Mouse (Mus musculus): ENCODE results near the gene Igsf3. TPM values are rescaled to one million over a fixed set of nuclear protein-coding genes. Genes with fewer than 3 reads are reported as not detected.

Gene Igsf3
- polyA plus RNA-seq, 1 experiment from 2014 or later: 35.7 TPM

GRCm38 (mm10) chr3:101372345-101372980, 4.4 kb upstream of the Igsf3 start:
- DNase-seq (ENCODE audit: low spot score): peak; percentile 79

GRCm38 (mm10) chr3:101377256-101378024, 557 bp downstream of the Igsf3 start:
- peak; percentile 34 for DNase-seq (ENCODE audit: low spot score)

- DNase-seq (ENCODE audit: low spot score): no peak
Measured at GRCm38 (mm10) chr3:101378102-101378501, 1.2 kb downstream of the Igsf3 start.

DNA sequence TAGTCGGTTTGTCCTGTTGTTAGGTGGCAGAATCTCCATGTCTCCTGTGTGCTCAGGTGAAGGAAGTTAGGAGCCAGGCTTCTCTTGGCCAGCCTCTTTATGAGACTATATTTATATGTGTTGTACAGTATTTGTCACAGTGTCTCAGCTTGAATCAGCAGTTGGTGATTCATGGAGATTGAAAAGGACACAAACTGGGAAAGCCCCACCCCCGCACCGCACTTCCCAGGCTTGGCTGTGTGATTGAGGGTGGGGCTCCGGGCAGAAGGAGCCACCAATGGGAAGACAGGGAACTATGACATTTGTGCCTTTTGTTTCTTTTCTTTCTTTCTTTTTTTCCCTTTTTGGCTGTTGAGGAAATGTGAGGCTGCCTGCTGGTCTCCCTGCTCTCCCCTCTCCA, 2.9 kb downstream of the Igsf3 start:
- no peak for DNase-seq (ENCODE audit: low spot score)

DNA sequence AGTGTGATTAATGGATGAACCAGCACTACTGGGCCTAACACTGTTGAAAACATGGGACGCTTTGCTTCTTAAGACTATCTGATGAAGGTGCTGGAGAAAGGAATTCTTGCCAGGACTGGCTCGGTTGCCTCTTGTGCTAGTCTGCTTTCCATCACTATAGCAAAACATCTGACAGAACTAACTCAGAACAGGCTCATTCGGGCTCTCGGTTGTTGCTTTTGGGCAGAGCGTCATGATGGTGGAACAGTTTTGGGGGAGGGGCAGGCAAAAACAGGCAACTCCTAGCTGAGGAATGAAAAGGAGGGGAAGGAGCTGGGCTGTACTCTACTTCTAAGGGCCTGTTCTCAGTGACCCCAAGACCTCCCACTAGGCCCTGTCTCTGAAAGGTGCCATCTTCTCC, 4.8 kb downstream of the Igsf3 start:
- no peak for DNase-seq (ENCODE audit: low spot score)

DNA sequence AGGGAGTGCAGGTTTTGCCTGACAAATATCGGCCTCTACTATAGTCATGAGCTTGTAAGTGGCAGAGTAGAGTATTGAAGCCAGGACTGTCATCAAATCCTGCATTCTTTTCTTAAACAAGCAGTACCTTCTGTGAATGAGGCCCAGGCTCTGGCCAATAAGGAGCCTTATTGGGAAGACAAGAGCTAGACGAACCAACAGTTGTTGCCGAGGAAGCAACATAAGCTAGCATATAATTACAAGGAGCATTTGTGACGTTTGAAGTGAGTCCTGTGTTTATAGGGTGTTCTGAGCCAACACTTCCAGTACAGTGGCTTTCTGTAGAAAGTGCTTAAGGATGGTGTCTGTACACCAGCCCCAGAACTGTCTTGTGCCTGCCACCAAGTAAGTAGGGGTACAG, 5.9 kb downstream of the Igsf3 start:
- no peak for DNase-seq (ENCODE audit: low spot score)

DNA sequence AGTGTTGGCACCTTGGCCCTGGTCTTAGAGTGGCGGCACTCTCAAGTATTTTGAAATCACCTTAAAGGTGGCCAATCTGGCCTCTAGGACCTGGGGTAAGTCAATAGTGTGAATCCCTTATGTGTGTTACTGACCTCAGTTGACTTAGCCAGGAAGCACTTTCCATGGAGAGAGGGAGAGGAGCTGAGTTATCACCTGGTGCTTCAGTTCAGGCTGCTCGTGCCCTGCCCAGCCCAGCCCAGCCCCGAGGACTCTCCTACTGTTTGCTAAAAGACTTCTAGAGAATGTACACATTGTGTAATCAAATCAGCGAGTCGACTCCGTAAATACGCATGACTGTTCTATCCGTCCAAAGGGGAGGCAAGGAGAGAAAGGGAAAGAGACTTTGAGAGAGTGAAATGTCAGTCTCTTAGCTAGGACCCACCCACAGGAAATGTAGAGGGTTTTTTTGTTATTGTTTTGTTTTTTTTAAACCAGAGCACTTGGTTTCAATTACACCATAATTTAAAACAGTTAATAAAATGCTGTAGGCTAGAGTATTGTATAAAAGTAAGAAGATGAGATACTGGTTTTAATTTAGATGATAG, 9.6 kb downstream of the Igsf3 start:
- DNase-seq (ENCODE audit: low spot score): no peak

- no peak for DNase-seq (ENCODE audit: low spot score)
Measured at GRCm38 (mm10) chr3:101387849-101388248, 11.0 kb downstream of the Igsf3 start.

DNA sequence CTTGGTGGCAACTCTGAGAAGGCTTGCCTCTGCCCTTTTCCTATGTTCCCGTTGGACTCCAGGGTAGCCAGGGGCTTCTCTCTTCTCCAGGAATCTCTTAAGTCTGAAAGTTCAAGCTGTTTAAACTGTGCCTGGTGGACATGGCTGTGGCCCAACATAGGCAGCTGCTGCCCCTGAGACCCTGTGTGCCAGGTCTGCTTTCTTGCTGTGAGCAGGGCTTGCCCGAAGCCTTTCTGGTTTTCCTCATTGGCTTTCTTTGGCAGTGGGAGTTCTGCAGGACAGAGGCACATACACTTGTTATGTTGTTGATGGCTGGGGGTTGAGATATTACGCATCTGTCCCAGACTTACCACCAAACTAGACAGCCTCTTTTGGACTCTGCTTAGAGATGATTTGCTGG, 12.7 kb downstream of the Igsf3 start:
- DNase-seq (ENCODE audit: low spot score): no peak

DNA sequence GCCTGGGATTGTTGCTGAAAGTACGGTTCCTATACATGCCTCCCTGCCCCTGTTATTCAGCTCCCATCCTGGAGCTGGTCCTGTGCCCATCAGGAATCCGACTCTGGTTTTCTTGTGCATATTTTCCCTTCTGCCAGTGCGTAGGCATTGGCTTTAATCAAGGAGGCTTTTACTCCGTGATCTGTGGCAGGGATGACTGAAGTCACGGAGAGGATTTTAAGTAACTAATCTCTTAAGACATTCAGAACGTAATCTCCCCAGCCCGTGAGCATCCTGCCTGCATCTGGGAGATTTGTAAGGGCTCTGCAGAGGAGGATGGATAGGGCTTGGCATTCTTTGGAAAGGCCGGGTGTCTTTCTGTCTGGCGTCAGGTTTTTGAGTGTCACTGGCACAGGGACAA, 13.6 kb downstream of the Igsf3 start:
- no peak for DNase-seq (ENCODE audit: low spot score)

DNA sequence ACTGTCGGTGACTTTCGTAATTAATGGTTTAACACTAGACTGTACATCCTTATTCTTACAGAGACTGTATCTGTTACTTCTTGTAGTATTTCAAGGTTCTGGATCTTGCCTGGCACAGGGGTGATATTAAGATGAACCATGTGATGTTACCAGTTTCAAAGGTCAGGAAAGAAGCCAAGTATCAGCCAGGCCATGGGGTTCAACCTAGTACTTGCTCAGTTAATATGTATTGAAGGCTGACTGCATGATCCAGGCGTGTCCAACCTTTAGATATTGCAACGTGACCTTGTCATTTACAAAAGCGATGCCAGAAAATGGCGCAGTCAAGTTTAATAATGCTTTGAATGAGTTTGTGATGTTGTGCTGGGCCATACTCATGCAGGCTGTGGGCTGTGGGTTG, 15.1 kb downstream of the Igsf3 start:
- DNase-seq (ENCODE audit: low spot score): no peak

DNA sequence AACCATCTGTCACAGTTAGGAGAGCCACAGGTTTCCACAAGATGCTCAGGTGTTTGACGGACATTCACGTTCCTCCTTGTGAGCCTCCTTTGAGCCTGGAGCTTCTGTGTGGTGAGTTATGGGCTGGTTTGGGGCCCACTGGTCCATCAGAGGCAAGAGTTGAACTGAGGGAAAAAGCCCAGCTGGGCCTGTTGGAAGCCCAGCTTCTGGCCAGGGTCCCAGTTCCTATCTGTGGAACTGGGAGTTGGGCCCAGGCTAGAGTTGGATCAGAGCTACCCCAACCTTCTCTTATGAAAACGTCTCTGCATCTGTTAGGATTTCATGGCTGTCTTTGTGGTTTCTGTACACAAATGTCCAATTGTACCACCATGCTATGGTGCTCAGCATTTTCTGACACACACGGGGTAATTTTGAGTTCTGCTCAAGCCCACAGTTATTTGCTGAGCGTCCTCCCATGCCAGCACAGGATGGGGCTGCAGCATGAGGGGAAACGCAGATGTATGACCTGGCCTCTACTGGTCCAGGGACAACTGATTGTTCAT, 16.3 kb downstream of the Igsf3 start:
- DNase-seq (ENCODE audit: low spot score): no peak

GRCm38 (mm10) chr3:101393659-101394539, 17.0 kb downstream of the Igsf3 start:
- DNase-seq (ENCODE audit: low spot score): no peak

DNA sequence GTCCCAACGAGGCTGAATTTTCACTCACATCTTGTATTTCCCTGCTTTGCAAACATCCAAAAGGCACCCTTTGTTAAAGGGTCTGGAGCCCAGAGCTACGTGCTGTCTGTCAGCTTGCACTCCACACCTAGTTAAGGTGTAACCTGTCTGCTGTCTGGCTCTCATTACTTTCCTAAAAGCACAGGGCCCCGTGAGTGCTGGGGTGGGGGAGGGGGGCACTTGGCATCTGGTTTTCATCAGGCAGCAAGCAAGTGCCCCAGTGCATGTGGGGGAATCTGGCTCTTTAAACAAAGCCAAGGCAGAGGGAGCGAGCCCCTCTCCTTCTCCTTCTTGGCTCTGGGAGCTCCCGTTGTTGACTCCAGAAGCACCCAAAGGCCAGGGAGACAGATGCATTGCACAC, 18.5 kb downstream of the Igsf3 start:
- DNase-seq (ENCODE audit: low spot score): no peak

DNA sequence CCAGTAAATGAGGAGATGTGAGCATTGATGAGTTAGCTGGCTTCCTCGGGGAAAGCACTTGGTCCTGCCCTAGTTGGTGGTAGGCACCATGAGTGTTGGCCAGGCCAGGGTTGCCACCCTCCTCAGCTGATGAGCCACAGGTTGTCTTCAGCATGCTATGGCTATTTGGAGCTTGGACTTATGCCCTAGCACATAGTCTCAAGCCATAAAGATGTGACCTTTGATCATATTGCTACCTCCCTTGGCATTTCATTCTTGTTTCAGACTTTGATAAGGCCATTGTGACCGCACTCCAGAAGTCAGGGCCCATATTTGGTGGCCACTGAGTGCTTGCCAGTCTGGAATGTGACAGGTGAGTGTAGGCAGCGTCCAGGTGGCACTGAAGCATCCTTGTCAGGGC, 19.2 kb downstream of the Igsf3 start:
- DNase-seq (ENCODE audit: low spot score): no peak

DNA sequence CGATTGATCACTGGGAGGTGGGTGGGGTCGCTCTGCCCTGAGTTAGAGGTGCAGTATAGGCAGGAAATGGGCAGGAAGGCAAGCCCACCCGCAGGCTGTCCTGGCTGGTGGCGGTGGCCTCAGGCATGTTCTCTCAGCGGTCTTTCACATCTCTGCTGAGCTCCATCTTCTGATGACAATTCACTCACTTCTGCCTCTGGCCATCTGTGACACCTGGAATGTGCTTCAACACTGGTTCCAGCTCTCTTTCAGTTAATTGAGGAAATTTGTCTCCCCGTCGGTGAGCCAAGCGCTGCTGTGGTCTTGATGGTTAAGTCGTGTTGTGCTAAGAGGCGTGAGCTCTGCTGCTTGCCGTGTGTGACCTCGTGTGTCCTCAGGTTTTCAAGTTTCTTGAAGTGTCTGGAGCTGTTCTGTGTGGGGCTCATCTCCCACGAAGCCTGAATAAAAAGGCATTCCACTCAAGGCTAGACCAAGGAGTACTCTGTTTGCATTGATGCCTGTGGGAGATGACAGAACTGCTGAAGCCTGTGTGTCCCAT, 19.9 kb downstream of the Igsf3 start:
- no peak for DNase-seq (ENCODE audit: low spot score)

DNA sequence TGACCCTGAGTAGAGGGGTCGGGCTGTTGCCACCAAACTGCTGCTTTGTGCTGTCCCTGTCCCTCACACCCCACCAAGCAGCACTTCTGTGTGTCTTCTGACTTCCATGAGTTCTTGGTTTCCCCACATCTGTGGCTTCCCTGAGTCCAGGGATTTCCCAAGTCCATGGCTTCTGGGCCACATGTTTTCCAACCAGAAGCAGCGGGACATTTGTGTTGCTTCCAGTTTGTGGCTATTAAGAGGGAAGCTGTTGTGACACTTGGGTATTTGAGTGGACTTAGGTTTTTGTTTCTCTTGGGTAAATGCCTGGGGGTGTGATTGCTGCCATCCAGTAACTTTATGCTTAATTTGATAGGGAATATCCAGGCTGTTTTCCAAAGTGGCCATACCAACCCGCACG, 20.5 kb downstream of the Igsf3 start:
- no peak for DNase-seq (ENCODE audit: low spot score)

GRCm38 (mm10) chr3:101398071-101398786, 21.3 kb downstream of the Igsf3 start:
- DNase-seq (ENCODE audit: low spot score): no peak

DNA sequence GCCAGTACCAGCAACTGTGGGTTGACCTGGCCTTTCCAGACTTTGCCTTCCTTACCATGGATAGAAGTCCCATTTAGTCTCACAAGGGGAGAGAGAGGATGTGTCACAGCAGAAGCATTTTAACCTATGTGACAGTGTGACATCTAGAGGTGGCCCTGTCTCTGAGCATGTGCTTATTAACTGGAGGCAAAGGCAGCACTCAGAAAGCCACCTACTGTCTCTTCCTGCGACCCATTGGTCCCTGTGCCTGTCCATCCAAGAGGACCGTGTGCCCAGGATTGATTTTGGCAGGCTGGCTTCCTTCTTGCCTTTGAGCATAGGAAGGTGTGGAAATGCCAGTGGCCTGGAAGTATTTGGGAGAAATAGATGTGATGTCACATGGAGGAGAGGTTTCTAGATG, 22.0 kb downstream of the Igsf3 start:
- no peak for DNase-seq (ENCODE audit: low spot score)

DNA sequence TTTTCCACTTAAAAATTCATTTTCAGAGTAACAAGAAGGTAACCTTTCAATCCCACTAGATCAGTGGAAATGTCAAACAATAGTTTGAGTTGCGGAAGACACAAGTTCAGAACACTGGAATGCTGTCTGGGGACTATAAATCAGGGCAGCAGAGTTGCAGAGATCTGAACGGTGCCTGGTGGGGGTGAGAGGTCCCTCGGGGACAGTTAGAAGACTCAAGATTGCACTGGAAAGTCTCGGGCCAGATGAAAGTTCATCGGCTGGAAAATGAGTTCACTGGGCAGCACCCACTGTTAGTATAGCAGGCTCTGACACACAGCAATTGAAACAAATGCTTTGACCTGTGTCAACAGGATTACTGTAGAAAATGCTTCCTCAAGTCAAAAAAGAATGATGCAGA, 24.6 kb downstream of the Igsf3 start:
- DNase-seq (ENCODE audit: low spot score): no peak

All from thymus, postnatal 0 days (tissue).